Mouse (Mus musculus): ENCODE measurements around the gene Lamp3. TPM values are rescaled to one million over a fixed set of nuclear protein-coding genes. Genes with fewer than 3 reads are reported as not detected.
"Not testable (repeated sequence)": the region's sequence is repeated elsewhere in the genome, so short reads cannot be mapped to it uniquely, and the experiment has no call there.

The Lamp3 gene
- polyA plus RNA-seq, 1 experiment, result 0.03 TPM

- DNase-seq, result no peak
- Histone ChIP-seq H3K36me3 (ENCODE audit: control insufficient read depth, insufficient read depth, low read length) (no peaks in the 10 kb centered on the region), H3K4me1 (ENCODE audit: control insufficient read depth, insufficient read depth, low read length) (no peaks in the 10 kb centered on the region), H3K27ac (ENCODE audit: insufficient read depth, low read depth, low read length) (no peak within 1 kb of the TSS), H3K27me3 (replicated peaks; ENCODE audit: control insufficient read depth, insufficient read depth, low read length) (no peaks in the 10 kb centered on the region), H3K4me3 (ENCODE audit: insufficient read depth, low read depth, low read length) (no peak within 1 kb of the TSS)
- WGBS, result 80% methylated on average over 1 of the region's 1 CpGs
- TF ChIP-seq POLR2A (IDR thresholded peaks at IDR 0.05; ENCODE audit: low read depth, low read length), result no peak
- no peak for TF ChIP-seq CTCF (conservative IDR thresholded peaks at IDR 0.05; ENCODE audit: insufficient read depth, insufficient read length, low read depth, low read length)
Observed at GRCm38 (mm10) chr16:19629816-19630215, 76.4 kb downstream of the Lamp3 start, which contains the start of gene Olfr171. Gene Olfr171 (minus strand): TSS chr16:19629916.

- H3K27me3 ChIP-seq (replicated peaks; ENCODE audit: control insufficient read depth, insufficient read depth, low read length); H3K36me3 ChIP-seq (ENCODE audit: control insufficient read depth, insufficient read depth, low read length); H3K27ac ChIP-seq (ENCODE audit: insufficient read depth, low read depth, low read length); H3K4me1 ChIP-seq (ENCODE audit: control insufficient read depth, insufficient read depth, low read length); H3K4me3 ChIP-seq (ENCODE audit: insufficient read depth, low read depth, low read length); DNase-seq: not testable (repeated sequence)
- 87% methylated on average over 2 of the region's 2 CpGs for WGBS
Observed at GRCm38 (mm10) chr16:19611782-19612181, 94.4 kb downstream of the Lamp3 start, which contains the start of gene Olfr170. Gene Olfr170 (minus strand): TSS chr16:19611882.

Other genes starting within 250 kb of the Lamp3 start
- not detected in 2 replicates for gene Olfr166, start 222.7 kb downstream of the Lamp3 start, polyA plus RNA-seq (2012; rRNA removed)
- not detected in 2 replicates for gene Olfr167, start 184.1 kb downstream of the Lamp3 start, polyA plus RNA-seq (2012; rRNA removed)
- gene Olfr168, start 170.8 kb downstream of the Lamp3 start, polyA plus RNA-seq (2012; rRNA removed), result not detected in 2 replicates
- gene Olfr169, start 134.6 kb downstream of the Lamp3 start, polyA plus RNA-seq (2012; rRNA removed), result not detected in 2 replicates
- gene Olfr170, start 94.5 kb downstream of the Lamp3 start, polyA plus RNA-seq (2012; rRNA removed), result not detected in 2 replicates
- not detected in 2 replicates for gene Olfr171, start 76.5 kb downstream of the Lamp3 start, polyA plus RNA-seq (2012; rRNA removed)
- gene B3gnt5, start 53.8 kb upstream of the Lamp3 start, polyA plus RNA-seq (2012; rRNA removed), result 0.15 and 0.84 TPM in 2 replicates